In the genomic region with DNA sequence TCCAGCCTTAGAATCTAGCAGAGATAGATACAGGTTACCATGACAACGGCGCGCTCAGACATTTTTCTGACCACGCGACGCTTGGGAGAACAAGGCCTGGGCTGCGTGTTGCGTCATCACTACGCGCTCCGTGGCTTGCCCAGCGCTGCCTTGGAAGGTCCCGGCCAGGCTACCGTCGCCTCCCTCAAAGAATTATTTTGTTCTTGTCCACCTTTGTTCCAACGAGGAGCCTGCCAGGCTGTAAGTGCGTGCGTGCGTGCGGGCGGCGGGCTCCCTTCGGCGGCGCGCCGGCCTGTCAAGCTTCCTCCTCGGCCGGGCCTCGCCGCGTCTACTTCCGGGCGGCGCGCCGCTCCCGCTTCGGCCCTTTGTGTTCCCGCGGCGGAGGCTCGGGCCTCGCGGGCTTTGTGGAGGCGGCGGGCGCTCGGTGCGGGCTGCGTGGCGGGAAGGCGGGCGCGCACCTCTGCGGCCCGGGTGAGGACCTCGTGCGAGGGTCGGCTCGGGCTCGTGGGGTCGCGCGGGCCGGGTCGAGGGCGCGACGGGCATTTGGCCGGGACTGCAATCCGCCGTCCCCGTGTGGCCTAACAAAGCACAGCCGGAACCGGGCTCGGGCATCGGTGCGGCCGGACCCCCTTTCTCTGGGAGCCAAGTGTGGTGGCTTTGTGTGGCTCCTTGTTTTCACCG, we compare ENCODE assay signal across 8 mouse cellular contexts. TPM values are rescaled to one million over a fixed set of nuclear protein-coding genes. Genes with fewer than 3 reads are reported as not detected.
DNase-seq lines count a peak whose midpoint lies in the region; ATAC-seq lines count a peak whose summit lies in the region.

A gene (plus strand): TSS at position 93 of the 681 bp plus-strand sequence.

- peaks cover 21% of the 10 kb centered on the region for H3K79me2 ChIP-seq in macrophage (ENCODE audit: inconsistent target)

- peak; percentile 98 for ATAC-seq in hindbrain, embryonic 16.5 days

- H3K9me3 ChIP-seq in hindbrain, embryonic 16.5 days (ENCODE audit: control insufficient read depth, low read length) = no peaks in the 10 kb centered on the region

- H3K9ac ChIP-seq in hindbrain, embryonic 16.5 days (ENCODE audit: low read depth, low read length) = peak within 1 kb of the TSS; percentile 92

- H3K27ac ChIP-seq in hindbrain, embryonic 16.5 days (ENCODE audit: low read depth, low read length) = peak within 1 kb of the TSS; percentile 97
- H3K27ac ChIP-seq in macrophage = peak within 1 kb of the TSS; percentile 44

- H3K4me1 ChIP-seq in hindbrain, embryonic 16.5 days (ENCODE audit: control insufficient read depth, insufficient read depth, low read depth, low read length) = peaks cover 13% of the 10 kb centered on the region

- no peaks in the 10 kb centered on the region for H3K27me3 ChIP-seq in hindbrain, embryonic 16.5 days (replicated peaks; ENCODE audit: control insufficient read depth, insufficient read depth, low read length)

- WGBS in hindbrain, embryonic 16.5 days = under 1% methylated on average over 73 of the region's 81 CpGs
- under 1% methylated on average over 66 of the region's 81 CpGs for WGBS in macrophage (ENCODE audit: missing documents)

- H3K4me2 ChIP-seq in hindbrain, embryonic 16.5 days (ENCODE audit: low read length) = peak within 1 kb of the TSS; percentile 77

- H3K4me3 ChIP-seq in hindbrain, embryonic 16.5 days (ENCODE audit: low read length) = peak within 1 kb of the TSS; percentile 74
- H3K4me3 ChIP-seq in macrophage (ENCODE audit: inconsistent target) = peak within 1 kb of the TSS; percentile 74

- peaks cover 23% of the 10 kb centered on the region for H3K36me3 ChIP-seq in hindbrain, embryonic 16.5 days (ENCODE audit: control insufficient read depth, insufficient read depth, low read length)
- H3K36me3 ChIP-seq in macrophage (ENCODE audit: inconsistent target) = peaks cover 6% of the 10 kb centered on the region; the same call in 1 of the 2 replicates

- peak; percentile 83 for DNase-seq in WW6 (ENCODE audit: low read depth, low spot score)
- DNase-seq in cerebellum, postnatal 4 days (ENCODE audit: low spot score in 2 of 2) = peak; percentile 74 to 87
- peak; percentile 88 for DNase-seq in gastrocnemius, adult 18-20 months (ENCODE audit: low spot score)
- peak; percentile 94 to 95 for DNase-seq in left cerebral cortex, adult 18-20 months (ENCODE audit: low spot score in 2 of 2)
- peak; percentile 95 for DNase-seq in right cerebral cortex, adult 18-20 months
- peak; percentile 68 for DNase-seq in urinary bladder, postnatal 10 days (ENCODE audit: low spot score)

RNA-seq across cellular contexts. Expression of the gene that starts here (rescaled TPM):
- total RNA-seq in gastrocnemius, adult 18-20 months (2021) = 1 to 10 TPM; 9.1 to 9.6 TPM
- 43.6 and 45.2 TPM in 2 replicates for polyA plus RNA-seq in hindbrain, embryonic 16.5 days (2015; fragmentation: Nextera tagmentation; extraction: Ambion mirVana)
- 10 to 100 TPM; 32.1 to 39.5 TPM for total RNA-seq in left cerebral cortex, adult 18-20 months (2021)
- total RNA-seq in macrophage (2018; cell fraction: chromatin; rRNA removed) = 100 to 1,000 TPM in 16 of 26 experiments, 10 to 100 TPM in 10; 46.9 to 169 (median 130) TPM
- 10 to 100 TPM; 30.9 to 54.4 (median 40.3) TPM for total RNA-seq in macrophage (2018; cell fraction: cytosol; rRNA removed)
- total RNA-seq in macrophage (2018; cell fraction: nucleus; rRNA removed) = 100 to 1,000 TPM in 4 of 26 experiments, 10 to 100 TPM in 22; 37.1 to 137 (median 74.6) TPM
- 22.6 to 44.4 TPM (median 33.1 TPM) in 3 replicates for polyA plus RNA-seq in macrophage (2018)

Comparison
In these comparisons a context has a peak if more than half of its experiments do, and no peak if none do; other contexts are left out.
1. Peak in every context shown above with its lines: DNase-seq, ATAC-seq, H3K4me3 ChIP-seq and H3K27ac ChIP-seq.